Mouse (Mus musculus) adrenal gland, postnatal 4 days (tissue): ENCODE results near the gene Rai14. TPM values are rescaled to one million over a fixed set of nuclear protein-coding genes. Genes with fewer than 3 reads are reported as not detected.

Experiments
- DNase-seq, 2 experiments: peaks; one replicate each; pipeline ENCODE4 v3.0.0; 2021 to 2022; ENCODE audit warnings: low spot score in 2 of 2, mixed read lengths in 2 of 2
- total RNA-seq, 2 experiments: library from RNA; stranded (reverse); gene quantifications; 2 replicates each; pipeline ENCODE4 v1.2.3; 2021

The Rai14 gene
- total RNA-seq, 2 experiments from 2014 or later: 35.1 to 40.6 TPM

GRCm38 (mm10) chr15:10721259-10721781, 6.9 kb upstream of the Rai14 start:
- DNase-seq: no peak

GRCm38 (mm10) chr15:10720671-10721070, 6.2 kb upstream of the Rai14 start:
- DNase-seq: no peak

- no peak for DNase-seq
These were observed 5.8 kb upstream of the Rai14 start for GRCm38 (mm10) chr15:10720188-10720587.

- DNase-seq: no peak
These were observed 5.1 kb upstream of the Rai14 start for GRCm38 (mm10) chr15:10719511-10719910.

- DNase-seq: no peak
These were observed 4.3 kb upstream of the Rai14 start for GRCm38 (mm10) chr15:10718763-10719162.

- no peak for DNase-seq
These were observed 2.9 kb upstream of the Rai14 start for GRCm38 (mm10) chr15:10717284-10717683.

- no peak for DNase-seq
These were observed 1.5 kb upstream of the Rai14 start for GRCm38 (mm10) chr15:10715966-10716365.

- DNase-seq: no peak
These were observed 698 bp upstream of the Rai14 start for GRCm38 (mm10) chr15:10715139-10715505.

- peak in 1 of 2 experiments; percentile 10 for DNase-seq
These were observed 653 bp downstream of the Rai14 start for GRCm38 (mm10) chr15:10713626-10714316.

- no peak for DNase-seq
These were observed 1.2 kb downstream of the Rai14 start for GRCm38 (mm10) chr15:10713181-10713625.

- no peak for DNase-seq
These were observed 2.1 kb downstream of the Rai14 start for GRCm38 (mm10) chr15:10712288-10712687.

GRCm38 (mm10) chr15:10711231-10711630, 3.2 kb downstream of the Rai14 start:
- no peak for DNase-seq

GRCm38 (mm10) chr15:10708591-10709272, 5.7 kb downstream of the Rai14 start:
- DNase-seq: no peak

- no peak for DNase-seq
These were observed 7.3 kb downstream of the Rai14 start for GRCm38 (mm10) chr15:10707109-10707508.

GRCm38 (mm10) chr15:10706414-10706813, 8.0 kb downstream of the Rai14 start:
- no peak for DNase-seq

GRCm38 (mm10) chr15:10705752-10706151, 8.7 kb downstream of the Rai14 start:
- no peak for DNase-seq

GRCm38 (mm10) chr15:10704328-10704727, 10.1 kb downstream of the Rai14 start:
- DNase-seq: no peak

- no peak for DNase-seq
These were observed 12.9 kb downstream of the Rai14 start for GRCm38 (mm10) chr15:10701571-10701970.

GRCm38 (mm10) chr15:10700891-10701466, 13.4 kb downstream of the Rai14 start:
- DNase-seq: no peak

- no peak for DNase-seq
These were observed 17.8 kb downstream of the Rai14 start for GRCm38 (mm10) chr15:10696478-10697234.

- no peak for DNase-seq
These were observed 21.8 kb downstream of the Rai14 start for GRCm38 (mm10) chr15:10692627-10693026.
